Mouse (Mus musculus): Measurements from ENCODE around the gene Prdm16.

GRCm38 (mm10) chr4:154517991-154518390, 118.7 kb downstream of the Prdm16 start:
- TF ChIP-seq CTCF (conservative IDR thresholded peaks at IDR 0.05; ENCODE audit: low read length) (no peak), NANOG (IDR thresholded peaks at IDR 0.05; ENCODE audit: borderline replicate concordance, low read length) (no peak), POU5F1 (IDR thresholded peaks at IDR 0.05; ENCODE audit: borderline replicate concordance, low read length) (no peak)

Measured in E14TG2a.4 (cell line).